Mouse (Mus musculus) frontal cortex, postnatal 36 days (tissue): ENCODE results near the gene Psmb6.
"Not testable (repeated sequence)": the region's sequence is repeated elsewhere in the genome, so short reads cannot be mapped to it uniquely, and the experiment has no call there.

Experiments used
- DNase-seq, 2 experiments: peaks; one replicate each; pipeline ENCODE4 v3.0.0; 2022; ENCODE audit warnings: low spot score in 2 of 2

The Psmb6 gene

GRCm38 (mm10) chr11:70523306-70523989 lies 1.7 kb upstream of the Psmb6 start:
- DNase-seq = not testable (repeated sequence)

- DNase-seq = no peak
Observed at GRCm38 (mm10) chr11:70524782-70525181, 385 bp upstream of the Psmb6 start.

GRCm38 (mm10) chr11:70525726-70526125 lies 559 bp downstream of the Psmb6 start:
- DNase-seq = no peak

GRCm38 (mm10) chr11:70526211-70526610 lies 1.0 kb downstream of the Psmb6 start:
- no peak for DNase-seq

- no peak for DNase-seq
Observed at GRCm38 (mm10) chr11:70528610-70529009, 3.4 kb downstream of the Psmb6 start.

- DNase-seq = not testable (repeated sequence)
Observed at GRCm38 (mm10) chr11:70531065-70531464, 5.9 kb downstream of the Psmb6 start.

- no peak for DNase-seq
Observed at GRCm38 (mm10) chr11:70532839-70533238, 7.7 kb downstream of the Psmb6 start, which contains the start of gene Gm40193. Gene Gm40193 (minus strand): TSS chr11:70532939.

GRCm38 (mm10) chr11:70539423-70539822 lies 14.3 kb downstream of the Psmb6 start:
- DNase-seq = no peak

- DNase-seq = peak; percentile 67
Observed at GRCm38 (mm10) chr11:70539877-70540587, 14.9 kb downstream of the Psmb6 start, which contains the start of gene Pld2. Gene Pld2 (plus strand): TSS chr11:70540064.

- DNase-seq = no peak
Observed at GRCm38 (mm10) chr11:70540928-70541327, 15.8 kb downstream of the Psmb6 start.

- peak in 1 of 2 experiments; percentile 20 for DNase-seq
Observed at GRCm38 (mm10) chr11:70541415-70541814, 16.2 kb downstream of the Psmb6 start.

- no peak for DNase-seq
Observed at GRCm38 (mm10) chr11:70544496-70544895, 19.3 kb downstream of the Psmb6 start.

- no peak for DNase-seq
Observed at GRCm38 (mm10) chr11:70551526-70551925, 26.4 kb downstream of the Psmb6 start.

GRCm38 (mm10) chr11:70553940-70554339 lies 28.8 kb downstream of the Psmb6 start:
- no peak for DNase-seq

- DNase-seq = no peak
Observed at GRCm38 (mm10) chr11:70557545-70557944, 32.4 kb downstream of the Psmb6 start.

- no peak for DNase-seq
Observed at GRCm38 (mm10) chr11:70561937-70562286, 36.7 kb downstream of the Psmb6 start.

- DNase-seq = peak; percentile 87 to 91
Observed at GRCm38 (mm10) chr11:70562287-70562994, 37.3 kb downstream of the Psmb6 start, which contains the start of gene Mink1. Gene Mink1 (plus strand): TSS chr11:70562881.

GRCm38 (mm10) chr11:70562995-70563469 lies 37.9 kb downstream of the Psmb6 start:
- DNase-seq = no peak

GRCm38 (mm10) chr11:70563470-70564275 lies 38.5 kb downstream of the Psmb6 start:
- no peak for DNase-seq

GRCm38 (mm10) chr11:70564276-70564873 lies 39.2 kb downstream of the Psmb6 start:
- DNase-seq = no peak

- DNase-seq = no peak
Observed at GRCm38 (mm10) chr11:70566586-70566985, 41.4 kb downstream of the Psmb6 start.
